Mouse (Mus musculus): Measurements from ENCODE around the gene Pigv. TPM values are rescaled to one million over a fixed set of nuclear protein-coding genes. Genes with fewer than 3 reads are reported as not detected.

Gene Pigv
- polyA plus RNA-seq, 1 experiment from 2014 or later, result 20.4 TPM

Small RNA genes lying within 50 kb of the gene (microRNA-seq; reads per million reads assigned to microRNA genes)
- gene Mir7227, result 1.1 reads per million

Other genes with a start within 250 kb of the Pigv start
- gene Tent5b, start 192.5 kb downstream of the Pigv start, polyA plus RNA-seq (2016; fragmentation: Nextera tagmentation; extraction: Ambion mirVana), result 1.9 and 2.1 TPM in 2 replicates
- gene Trnp1, start 174.1 kb downstream of the Pigv start, polyA plus RNA-seq (2016; fragmentation: Nextera tagmentation; extraction: Ambion mirVana), result 4.2 and 4.6 TPM in 2 replicates
- gene Kdf1, start 153.7 kb downstream of the Pigv start, polyA plus RNA-seq (2016; fragmentation: Nextera tagmentation; extraction: Ambion mirVana), result 10.3 and 12.2 TPM in 2 replicates
- gene Nudc, start 126.7 kb downstream of the Pigv start, polyA plus RNA-seq (2016; fragmentation: Nextera tagmentation; extraction: Ambion mirVana), result 348 and 369 TPM in 2 replicates
- gene Nr0b2, start 119.3 kb downstream of the Pigv start, polyA plus RNA-seq (2016; fragmentation: Nextera tagmentation; extraction: Ambion mirVana), result not detected in 2 replicates
- 11.9 and 13.1 TPM in 2 replicates for gene Gpatch3, start 97.9 kb downstream of the Pigv start, polyA plus RNA-seq (2016; fragmentation: Nextera tagmentation; extraction: Ambion mirVana)
- gene Gpn2, start 88.3 kb downstream of the Pigv start, polyA plus RNA-seq (2016; fragmentation: Nextera tagmentation; extraction: Ambion mirVana), result 20.0 and 23.6 TPM in 2 replicates
- gene Sfn, start 70.5 kb downstream of the Pigv start, polyA plus RNA-seq (2016; fragmentation: Nextera tagmentation; extraction: Ambion mirVana), result 44.4 and 52.7 TPM in 2 replicates
- 4.5 and 6.2 TPM in 2 replicates for gene Zdhhc18, start 22.5 kb downstream of the Pigv start, polyA plus RNA-seq (2016; fragmentation: Nextera tagmentation; extraction: Ambion mirVana)
- 37.5 and 40.1 TPM in 2 replicates for gene Arid1a, start 84.1 kb upstream of the Pigv start, polyA plus RNA-seq (2016; fragmentation: Nextera tagmentation; extraction: Ambion mirVana)
- 50.8 and 52.0 TPM in 2 replicates for gene Rps6ka1, start 215.2 kb upstream of the Pigv start, polyA plus RNA-seq (2016; fragmentation: Nextera tagmentation; extraction: Ambion mirVana)